Mouse (Mus musculus) G1E-ER4 (cell line): ENCODE measurements around the gene Ppard. TPM values are rescaled to one million over a fixed set of nuclear protein-coding genes. Genes with fewer than 3 reads are reported as not detected.

Experiments
- GATA1 ChIP-seq: IDR thresholded peaks from one replicate; pipeline ENCODE4 v1.8.0; 2012; ENCODE audit warnings: low read length, inconsistent platforms
- polyA plus RNA-seq: library from polyadenylated mRNA; stranded (reverse); fragments of >175 nt; gene quantifications from 2 replicates; pipeline ENCODE4 v1.2.3, GENCODE M21; 2012

Gene Ppard
- polyA plus RNA-seq, 1 experiment = 61.9 TPM

DNA sequence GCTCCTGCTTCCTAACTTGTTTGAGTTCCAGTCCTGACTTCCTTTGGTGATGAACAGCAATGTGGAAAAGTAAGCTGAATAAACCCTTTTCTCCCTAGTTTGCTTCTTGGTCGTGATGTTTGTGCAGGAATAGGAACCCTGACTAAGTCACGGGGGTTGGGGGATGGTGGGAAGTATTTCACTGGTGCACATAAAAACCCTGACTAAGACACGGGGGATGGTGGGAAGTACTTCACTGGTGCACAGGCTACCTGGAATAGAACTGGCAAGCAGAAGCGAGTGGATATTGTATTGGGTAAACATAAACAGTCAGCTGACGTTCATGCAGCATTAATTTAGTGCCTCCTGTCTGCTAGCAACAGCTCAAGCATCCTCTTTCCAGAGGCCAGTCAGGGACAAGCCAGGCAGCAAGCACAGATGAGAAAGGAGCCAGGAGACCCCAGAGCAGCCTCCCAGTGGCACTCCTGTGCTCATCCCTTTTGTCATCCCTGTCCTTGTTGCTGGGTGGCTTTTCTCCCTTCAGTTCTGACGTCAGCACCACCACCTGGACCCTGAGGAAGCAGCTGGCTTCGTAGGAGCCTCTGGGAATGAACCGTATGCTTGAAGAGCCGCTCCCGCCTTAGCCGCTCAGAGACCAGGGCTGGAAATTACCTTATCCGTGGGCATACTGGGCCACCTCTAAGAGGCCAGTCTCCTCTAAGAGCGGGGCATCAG, 30.8 kb downstream of the Ppard start:
- TF ChIP-seq GATA1 = no peak

DNA sequence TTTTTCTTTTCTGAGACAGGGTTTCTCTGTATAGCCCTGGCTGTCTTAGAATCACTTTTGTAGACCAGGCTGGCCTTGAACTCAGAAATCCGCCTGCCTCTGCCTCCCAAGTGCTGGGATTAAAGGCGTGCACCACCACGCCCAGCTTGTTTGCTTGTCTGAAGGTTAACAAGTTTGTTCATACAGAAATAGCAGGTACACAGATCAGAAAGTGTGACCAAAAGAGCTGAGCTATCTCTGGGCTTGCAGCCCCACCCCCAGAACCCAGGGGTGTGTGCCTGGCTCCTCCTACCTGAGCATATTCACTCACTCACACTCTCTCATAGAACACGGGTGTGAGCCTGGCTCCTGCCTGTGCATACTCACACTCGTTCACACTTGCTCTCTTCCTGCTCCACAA, 34.8 kb downstream of the Ppard start:
- TF ChIP-seq GATA1 = no peak

DNA sequence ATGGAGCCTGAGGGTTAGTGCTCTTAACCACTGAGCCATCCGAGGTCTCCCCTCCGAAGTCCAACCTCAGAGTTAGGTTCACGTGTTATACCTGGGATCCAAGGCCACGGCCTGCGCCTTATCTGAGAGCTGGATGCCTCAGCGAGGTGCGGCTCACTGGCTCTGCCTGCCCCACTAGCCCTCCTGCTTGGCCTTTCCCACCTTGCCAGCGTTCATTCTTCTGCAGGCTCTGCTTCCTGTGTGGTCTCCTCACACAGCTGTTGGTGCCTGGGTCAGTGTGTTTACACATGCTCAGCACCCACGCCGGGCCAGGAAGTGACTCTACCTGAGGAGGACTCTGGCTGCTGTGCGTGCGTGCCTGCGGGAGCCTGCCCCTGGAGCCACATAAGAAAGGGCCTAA, 37.7 kb downstream of the Ppard start:
- no peak for TF ChIP-seq GATA1

DNA sequence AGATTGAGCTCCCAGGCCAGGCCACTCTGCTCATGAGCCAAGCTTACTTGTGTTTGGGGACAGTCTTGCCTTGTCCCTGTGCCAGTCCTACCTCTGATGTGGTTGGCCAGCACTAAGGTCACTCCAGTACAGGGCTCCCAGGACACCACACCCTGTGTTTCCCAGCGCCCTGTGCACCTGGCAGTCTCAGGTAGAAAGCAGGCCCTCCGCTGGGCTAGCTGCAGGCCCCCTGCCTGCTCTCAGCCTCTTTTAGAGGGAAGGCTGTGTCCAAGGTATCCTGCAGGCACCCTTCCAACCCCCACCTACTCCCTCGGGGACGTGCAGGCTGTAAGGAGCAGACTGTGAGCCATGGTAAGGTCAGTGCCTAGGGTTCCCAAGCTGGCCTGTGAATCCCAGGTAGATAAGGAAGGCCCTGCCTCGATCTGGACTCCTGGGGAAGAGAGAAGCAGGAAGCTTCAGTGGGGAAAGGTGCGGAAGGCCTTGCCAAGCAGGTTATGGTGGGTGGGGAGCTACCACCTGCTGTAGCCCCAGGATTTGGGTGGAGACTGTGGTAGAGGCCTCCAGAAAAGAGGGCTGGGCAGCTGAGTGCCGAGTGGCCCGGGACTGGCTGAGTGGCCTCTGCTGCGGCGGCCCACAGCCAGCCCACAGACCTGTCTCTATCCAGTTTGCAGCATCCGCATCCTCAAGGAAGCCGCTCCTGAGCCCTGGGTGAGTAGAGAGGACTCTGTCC, 39.2 kb downstream of the Ppard start:
- no peak for TF ChIP-seq GATA1

DNA sequence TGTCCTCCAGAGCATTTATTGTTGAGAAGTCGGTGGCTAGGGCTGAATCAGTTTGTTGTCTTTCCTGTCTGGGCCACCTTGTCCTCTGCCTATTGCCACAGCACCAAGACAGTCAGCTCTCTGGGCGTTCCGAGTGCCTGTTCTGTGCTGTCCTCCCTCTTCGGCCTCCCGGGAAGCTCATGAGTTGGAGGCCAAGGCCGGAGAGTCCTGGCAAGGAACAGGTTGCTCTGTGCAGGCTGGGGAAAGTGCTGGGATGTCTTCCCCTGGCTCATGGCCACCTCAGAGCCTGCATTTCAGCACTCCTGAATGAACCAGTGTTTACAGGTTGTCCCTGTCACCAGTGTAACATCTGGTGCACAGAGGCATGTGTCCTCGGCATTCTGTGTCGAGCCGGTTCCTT, 39.8 kb downstream of the Ppard start:
- TF ChIP-seq GATA1 = no peak

DNA sequence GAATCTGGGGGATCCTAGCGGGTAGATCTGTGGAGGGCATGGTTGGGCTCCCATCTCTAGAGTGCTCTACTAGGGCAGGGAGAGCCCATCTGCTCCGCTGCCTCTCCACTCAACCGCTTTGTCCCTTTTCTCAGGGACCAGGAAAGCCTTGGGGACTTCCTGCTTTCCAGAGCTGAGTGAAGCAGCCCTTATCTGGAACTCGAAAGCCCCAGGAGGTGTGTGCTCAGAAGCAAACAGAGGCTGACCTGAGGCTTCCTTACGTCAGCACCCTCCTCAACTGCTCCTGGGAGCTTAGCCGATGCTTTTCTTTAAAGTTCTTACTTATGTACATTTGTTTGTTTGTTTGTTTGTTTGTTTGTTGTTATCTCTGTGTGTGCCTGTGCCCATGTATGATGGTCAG, 40.3 kb downstream of the Ppard start:
- TF ChIP-seq GATA1 = no peak

DNA sequence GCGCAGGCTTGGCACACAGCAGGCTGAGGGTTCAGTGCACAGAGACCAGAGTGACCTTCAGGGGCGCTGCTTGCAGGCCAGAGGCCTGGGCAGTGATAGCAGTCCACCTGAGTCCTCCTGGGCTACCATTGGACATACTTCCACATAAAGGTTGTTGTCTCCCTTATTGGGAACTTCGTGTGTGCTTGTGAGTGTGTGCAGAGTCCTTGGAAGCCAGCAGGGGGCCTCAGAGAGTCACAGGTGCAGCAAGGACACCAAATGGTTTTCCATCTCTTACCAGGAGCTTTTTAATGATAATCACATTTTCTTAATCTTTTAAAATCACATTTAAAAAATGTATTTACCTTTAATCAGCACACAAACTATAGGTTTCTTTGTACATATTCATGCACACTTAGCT, 42.2 kb downstream of the Ppard start:
- TF ChIP-seq GATA1 = no peak

DNA sequence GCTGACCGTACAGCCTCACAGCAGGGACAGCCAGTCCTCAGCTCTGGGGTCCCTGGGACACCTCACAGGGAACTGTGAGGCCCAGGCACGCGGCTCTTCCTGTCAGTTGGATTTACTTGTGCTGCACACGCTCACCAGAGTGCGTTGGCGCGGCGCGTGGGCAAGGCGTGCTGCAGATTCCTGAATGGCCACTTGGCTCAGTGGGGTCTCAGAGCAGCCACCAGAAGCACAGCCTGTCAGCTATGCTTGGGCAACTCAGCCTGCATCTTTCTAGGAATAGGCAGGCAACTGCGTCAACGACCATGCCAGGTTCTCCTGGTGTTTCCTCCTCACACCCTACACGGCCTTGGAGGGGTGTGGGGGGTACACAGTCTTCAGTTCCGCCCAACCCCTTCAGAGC, 44.7 kb downstream of the Ppard start:
- TF ChIP-seq GATA1 = no peak

DNA sequence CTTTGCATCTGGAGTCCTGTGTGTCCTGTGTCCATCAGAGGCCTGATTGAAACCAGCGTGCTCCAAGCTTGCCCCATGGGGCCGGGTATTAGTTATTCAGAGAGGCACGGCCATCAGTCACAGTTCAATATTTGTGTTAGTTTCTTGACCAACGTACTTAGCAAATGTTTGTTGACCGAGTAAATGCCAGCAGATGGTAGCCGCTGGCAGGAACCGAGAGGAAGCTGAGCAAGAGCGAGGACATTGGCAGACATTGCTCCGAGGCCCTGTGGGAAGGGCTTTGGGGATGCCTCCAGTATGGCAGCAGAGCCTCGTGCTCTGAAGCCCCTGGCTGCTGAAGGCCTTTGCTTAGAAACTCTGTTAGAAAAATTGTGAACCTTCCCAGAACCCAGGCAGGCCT, 45.2 kb downstream of the Ppard start:
- TF ChIP-seq GATA1 = no peak

DNA sequence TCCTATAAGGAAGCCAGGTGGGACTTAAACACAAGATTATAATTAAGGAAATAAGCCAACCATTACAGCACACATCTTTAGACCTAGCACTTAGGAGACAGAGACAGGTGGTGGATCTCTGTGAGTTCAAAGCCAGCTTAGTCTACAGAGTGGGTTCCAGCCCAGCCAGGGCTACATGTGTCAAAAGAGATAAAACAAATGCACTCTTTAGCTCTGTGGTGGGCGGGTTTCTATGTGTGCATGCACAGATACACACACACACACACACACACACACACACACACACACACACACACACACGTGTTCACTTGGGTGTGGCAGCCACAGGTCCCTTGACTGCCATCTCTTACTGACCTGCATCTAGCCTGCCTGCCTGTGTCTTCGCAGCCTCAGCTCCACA, 45.7 kb downstream of the Ppard start:
- TF ChIP-seq GATA1 = no peak

DNA sequence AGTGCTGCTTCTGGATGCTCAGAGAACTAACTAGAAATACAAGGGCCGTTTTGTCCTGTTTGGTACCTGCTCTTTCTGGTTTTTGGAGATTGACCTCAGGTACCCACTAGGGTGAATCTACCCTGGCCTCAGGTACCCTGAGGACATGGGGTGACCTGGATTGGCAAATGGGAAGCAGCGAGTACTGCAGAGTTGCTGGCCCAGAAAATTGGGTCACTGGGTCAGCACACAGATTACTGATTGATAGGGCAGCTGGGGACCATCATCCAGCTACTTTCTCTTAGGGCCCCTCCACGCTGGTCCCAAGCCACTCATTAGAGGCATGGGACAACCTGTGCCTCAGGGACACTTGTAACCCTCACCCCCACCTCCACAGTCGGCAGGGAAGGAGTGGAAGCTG, 46.7 kb downstream of the Ppard start:
- no peak for TF ChIP-seq GATA1

DNA sequence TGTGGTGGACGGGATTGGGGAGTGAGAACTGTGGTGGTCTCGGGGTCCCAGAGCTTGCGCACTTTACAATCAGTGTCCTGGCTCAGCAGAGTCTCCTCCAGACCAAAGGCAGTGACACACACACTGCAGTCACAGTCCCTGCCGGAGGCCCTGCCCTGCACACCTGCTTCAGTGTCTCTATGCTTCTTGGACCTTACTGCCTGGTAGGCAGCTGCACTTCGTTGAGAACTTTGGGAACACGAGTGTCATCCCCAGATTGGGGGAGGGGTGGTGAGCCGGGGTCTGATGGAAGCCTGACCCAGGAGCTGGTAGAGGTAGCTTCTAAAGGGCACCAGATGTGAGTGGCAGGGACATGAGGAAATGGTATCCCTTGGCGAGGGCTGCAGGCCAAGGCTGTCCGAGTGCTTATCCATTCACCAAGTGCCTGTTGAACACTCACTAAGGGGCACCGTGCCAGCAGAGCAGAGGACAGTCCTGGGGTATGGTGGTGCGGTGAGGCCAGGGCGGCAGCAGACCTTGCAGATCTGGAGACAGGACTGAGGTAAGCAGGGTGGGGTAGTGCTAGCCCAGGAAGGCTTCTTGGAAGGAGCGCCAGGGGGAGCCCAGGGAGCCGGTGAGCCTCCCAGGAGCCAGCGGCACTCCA, 47.4 kb downstream of the Ppard start:
- no peak for TF ChIP-seq GATA1

DNA sequence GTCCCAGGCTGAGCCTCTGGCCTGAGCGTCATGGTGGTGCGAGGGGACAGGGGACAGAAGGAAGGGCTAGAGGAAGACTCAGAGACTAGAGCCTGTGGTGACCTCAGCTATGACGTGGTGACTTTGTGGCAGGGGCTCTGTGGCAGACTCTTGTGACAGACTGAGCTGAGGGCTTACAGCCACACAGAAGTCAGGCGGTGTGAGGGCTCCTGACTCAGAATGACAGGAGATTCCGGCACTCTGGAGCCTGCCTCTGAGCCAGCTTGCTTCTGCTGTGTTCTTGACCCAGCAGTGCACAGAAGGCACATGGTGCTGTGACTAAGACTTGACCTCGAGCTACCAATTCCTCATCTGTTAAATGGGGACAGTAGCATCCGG, 47.9 kb downstream of the Ppard start:
- no peak for TF ChIP-seq GATA1

DNA sequence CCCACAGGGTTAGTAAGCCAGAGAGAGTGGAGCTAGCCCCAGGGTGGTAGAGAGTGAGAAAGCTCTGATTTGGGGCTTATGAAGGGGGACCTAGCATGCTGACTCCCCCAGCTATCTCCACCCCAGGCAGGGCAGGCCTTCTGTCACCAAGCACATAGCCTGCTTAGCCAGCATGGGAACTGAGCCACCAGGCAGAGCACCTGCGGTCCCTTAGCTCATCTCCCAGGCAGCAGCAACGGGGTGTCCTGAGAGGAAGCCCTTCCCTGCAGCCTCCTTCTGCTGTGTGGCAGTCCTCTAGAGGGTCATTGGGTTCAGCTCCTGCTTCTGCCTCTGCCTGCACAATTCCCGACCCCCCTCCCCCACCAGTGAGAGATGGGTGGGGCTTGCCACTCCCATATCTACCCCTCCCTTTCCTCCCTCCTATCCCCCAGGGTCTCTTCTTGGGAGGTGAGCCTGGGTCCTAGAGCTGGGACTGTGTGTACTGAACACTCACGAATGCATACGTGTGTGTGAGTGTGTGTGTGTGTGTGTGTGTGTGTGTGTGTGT, 48.4 kb downstream of the Ppard start:
- no peak for TF ChIP-seq GATA1

DNA sequence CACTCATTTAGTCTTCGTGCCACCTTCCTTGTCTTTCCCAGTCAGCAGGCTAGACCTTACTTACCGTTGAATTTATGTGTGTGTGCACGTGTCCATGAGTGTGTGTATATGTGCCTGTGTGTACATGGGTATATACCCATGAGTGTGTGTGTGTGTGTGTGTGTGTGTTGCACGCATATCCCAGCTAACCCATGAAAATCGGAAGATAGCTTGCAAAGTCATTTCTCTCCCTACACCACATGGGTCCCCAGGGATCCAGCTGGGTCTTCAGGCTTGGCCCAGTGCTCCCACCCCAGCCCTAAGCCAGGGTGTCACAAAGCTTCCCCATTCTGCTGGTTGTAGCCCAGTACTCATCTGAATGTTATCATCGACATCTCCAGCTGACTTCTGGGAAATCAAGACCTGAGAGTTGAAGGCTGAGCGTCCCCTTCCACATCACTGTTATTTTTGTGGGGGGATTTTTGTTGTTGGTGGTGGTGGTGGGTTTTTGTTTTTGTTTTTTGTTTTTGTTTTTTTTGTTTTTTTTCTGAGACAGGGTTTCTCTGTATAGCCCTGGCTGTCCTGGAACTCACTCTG, 49.5 kb downstream of the Ppard start:
- no peak for TF ChIP-seq GATA1

DNA sequence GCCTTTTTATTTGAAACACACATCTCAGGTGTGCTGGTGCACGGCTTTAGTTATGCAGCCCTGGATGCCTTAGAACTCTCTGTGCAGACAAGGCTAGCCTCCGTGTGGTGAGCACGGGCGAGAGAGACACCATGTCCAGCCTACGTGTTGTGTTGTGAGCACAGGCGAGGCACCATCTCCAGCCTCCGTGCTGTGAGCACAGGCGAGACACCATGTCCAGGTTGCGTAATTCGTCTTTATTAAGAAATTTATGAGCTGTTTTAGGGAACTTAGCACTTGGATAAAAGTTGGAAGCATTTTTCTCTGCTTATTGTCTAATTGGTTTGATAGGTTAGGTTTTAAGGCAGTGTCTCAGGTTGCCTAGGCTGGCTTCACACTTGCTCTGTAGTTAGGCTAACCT, 50.7 kb downstream of the Ppard start:
- TF ChIP-seq GATA1 = no peak
